In the genomic region with DNA sequence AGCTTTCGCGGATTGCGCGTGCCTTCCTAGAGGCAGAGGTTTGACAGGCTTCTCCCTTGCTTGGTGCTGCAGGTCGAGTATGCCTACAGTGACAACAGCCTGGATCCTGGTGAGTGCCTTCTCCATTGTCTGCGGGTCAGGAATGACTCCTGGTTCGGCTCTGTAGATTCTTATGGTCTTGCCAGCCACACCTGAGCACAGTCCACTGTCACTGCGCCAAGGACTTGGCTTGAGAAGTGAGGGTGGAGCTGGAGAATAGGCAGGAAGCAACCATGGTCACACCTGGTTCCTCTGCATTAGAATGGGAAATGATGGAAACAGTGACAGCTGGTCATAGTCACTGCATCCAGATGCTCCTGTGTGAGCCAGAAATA, we compare ENCODE assay signal across 8 mouse cellular contexts. TPM values are rescaled to one million over a fixed set of nuclear protein-coding genes. Genes with fewer than 3 reads are reported as not detected.
DNase-seq lines count a peak whose midpoint lies in the region; ATAC-seq and TF ChIP-seq lines count a peak whose summit lies in the region.

No protein-coding gene starts in this region.

- H3K36me3 ChIP-seq in heart, embryonic 12.5 days: peaks cover 59% of the 10 kb centered on the region
- peaks cover 2% of the 10 kb centered on the region for H3K36me3 ChIP-seq in embryonic facial prominence, embryonic 11.5 days (replicated peaks; ENCODE audit: control insufficient read depth, insufficient read depth, low read depth, low read length)
- peaks cover 2% of the 10 kb centered on the region; the same call in 1 of the 2 replicates for H3K36me3 ChIP-seq in kidney, adult 2 months (ENCODE audit: control insufficient read depth, insufficient read depth, low read length)
- peaks cover 13% of the 10 kb centered on the region for H3K36me3 ChIP-seq in midbrain, embryonic 11.5 days (ENCODE audit: control insufficient read depth, insufficient read depth, low read length)

- H3K4me3 ChIP-seq in heart, embryonic 12.5 days: peak overlapping the region; percentile 86
- peak overlapping the region; percentile 85 for H3K4me3 ChIP-seq in embryonic facial prominence, embryonic 11.5 days (ENCODE audit: low read depth, low read length)
- peak overlapping the region; percentile 75 for H3K4me3 ChIP-seq in kidney, adult 2 months (ENCODE audit: insufficient read depth, low read depth, low read length)
- H3K4me3 ChIP-seq in midbrain, embryonic 11.5 days (ENCODE audit: low read depth, low read length): peak overlapping the region; percentile 80

- no peak for ATAC-seq in heart, embryonic 12.5 days (ENCODE audit: insufficient number of reproducible peaks, low FRiP score)
- ATAC-seq in embryonic facial prominence, embryonic 11.5 days (replicated peaks; ENCODE audit: insufficient number of reproducible peaks, low FRiP score, low TSS enrichment, low read depth): no peak
- ATAC-seq in midbrain, embryonic 11.5 days (ENCODE audit: low FRiP score): no peak

- TF ChIP-seq CTCF in kidney, adult 2 months (conservative IDR thresholded peaks at IDR 0.05; ENCODE audit: insufficient read depth, insufficient read length, low read depth, low read length): no peak

- H3K4me2 ChIP-seq in heart, embryonic 12.5 days: peak overlapping the region; percentile 95
- H3K4me2 ChIP-seq in embryonic facial prominence, embryonic 11.5 days (ENCODE audit: low read depth, low read length): peak overlapping the region; percentile 92
- peak overlapping the region; percentile 95 for H3K4me2 ChIP-seq in midbrain, embryonic 11.5 days

- no peak for TF ChIP-seq POLR2A in kidney, adult 2 months (IDR thresholded peaks at IDR 0.05; ENCODE audit: low read depth, low read length)

- WGBS in heart, embryonic 12.5 days: 14% methylated on average over 8 of the region's 8 CpGs
- 10% methylated on average over 8 of the region's 8 CpGs for WGBS in embryonic facial prominence, embryonic 11.5 days
- 6% methylated on average over 8 of the region's 8 CpGs for WGBS in kidney, adult 2 months
- WGBS in midbrain, embryonic 11.5 days: 11% methylated on average over 8 of the region's 8 CpGs

- no peaks in the 10 kb centered on the region for H3K27me3 ChIP-seq in heart, embryonic 12.5 days (replicated peaks)
- H3K27me3 ChIP-seq in embryonic facial prominence, embryonic 11.5 days (ENCODE audit: control insufficient read depth, insufficient read depth, low read length): no peaks in the 10 kb centered on the region
- no peaks in the 10 kb centered on the region for H3K27me3 ChIP-seq in kidney, adult 2 months (replicated peaks; ENCODE audit: control insufficient read depth, insufficient read depth, low read length)
- no peaks in the 10 kb centered on the region for H3K27me3 ChIP-seq in midbrain, embryonic 11.5 days (ENCODE audit: control insufficient read depth, insufficient read depth, low read length)

- H3K27ac ChIP-seq in heart, embryonic 12.5 days (ENCODE audit: poor library complexity, severe bottlenecking): peak overlapping the region; percentile 73
- H3K27ac ChIP-seq in embryonic facial prominence, embryonic 11.5 days (replicated peaks; ENCODE audit: low read depth, low read length): peak overlapping the region; percentile 43; the same call in 1 of the 2 replicates
- H3K27ac ChIP-seq in kidney, adult 2 months (ENCODE audit: insufficient read depth, low read depth, low read length): peak overlapping the region; percentile 54
- H3K27ac ChIP-seq in midbrain, embryonic 11.5 days (ENCODE audit: low read depth, low read length): 0 out of 2 replicates have a peak overlapping the region, but pooled peaks have one; percentile 27

- peak overlapping the region; percentile 92 for H3K9ac ChIP-seq in heart, embryonic 12.5 days
- H3K9ac ChIP-seq in embryonic facial prominence, embryonic 11.5 days (replicated peaks; ENCODE audit: low read length): peak overlapping the region; percentile 80
- H3K9ac ChIP-seq in midbrain, embryonic 11.5 days (ENCODE audit: low read length): peak overlapping the region; percentile 81

- H3K4me1 ChIP-seq in heart, embryonic 12.5 days (replicated peaks): peaks cover 39% of the 10 kb centered on the region
- H3K4me1 ChIP-seq in embryonic facial prominence, embryonic 11.5 days (ENCODE audit: control insufficient read depth, insufficient read depth, low read length): peaks cover 5% of the 10 kb centered on the region; the same call in 1 of the 2 replicates
- H3K4me1 ChIP-seq in kidney, adult 2 months (ENCODE audit: control insufficient read depth, insufficient read depth, low read length): peaks cover 22% of the 10 kb centered on the region
- H3K4me1 ChIP-seq in midbrain, embryonic 11.5 days (ENCODE audit: control insufficient read depth, insufficient read depth, low read length): peaks cover 25% of the 10 kb centered on the region

- no peak for DNase-seq in heart, adult 9 months (ENCODE audit: low spot score in 2 of 2)
- no peak for DNase-seq in embryonic facial prominence, embryonic 11.5 days (ENCODE audit: low spot score)
- DNase-seq in kidney, adult 2 months: peak; percentile 77
- no peak for DNase-seq in midbrain, embryonic 11.5 days (ENCODE audit: low spot score, missing footprints)
- no peak for DNase-seq in adrenal gland, adult 8-10 months
- no peak for DNase-seq in gastrocnemius, adult 8-10 months (ENCODE audit: low spot score in 2 of 2)
- DNase-seq in urinary bladder, adult 18-20 months (ENCODE audit: low spot score in 2 of 2): no peak

- H3K9me3 ChIP-seq in heart, embryonic 12.5 days (replicated peaks): no peaks in the 10 kb centered on the region
- no peaks in the 10 kb centered on the region for H3K9me3 ChIP-seq in embryonic facial prominence, embryonic 11.5 days (replicated peaks; ENCODE audit: control insufficient read depth, low read length)
- H3K9me3 ChIP-seq in midbrain, embryonic 11.5 days (ENCODE audit: control insufficient read depth, low read length): no peaks in the 10 kb centered on the region

RNA-seq across cellular contexts. Expression of gene Mlx, which starts 0.6 kb away (rescaled TPM):
- polyA plus RNA-seq in heart, embryonic 12.5 days (2016; fragmentation: Nextera tagmentation; extraction: Ambion mirVana): 36.2 and 37.3 TPM in 2 replicates
- polyA plus RNA-seq in embryonic facial prominence, embryonic 11.5 days (2014; fragmentation: Nextera tagmentation; extraction: Ambion mirVana): 45.7 and 47.9 TPM in 2 replicates
- polyA plus RNA-seq in kidney, adult 2 months (2012; rRNA removed): 56.9 and 67.9 TPM in 2 replicates
- polyA plus RNA-seq in midbrain, embryonic 11.5 days (2014; fragmentation: Nextera tagmentation; extraction: Ambion mirVana): 38.0 and 47.0 TPM in 2 replicates
- 10 to 100 TPM; 38.1 to 69.0 (median 47.6) TPM for total RNA-seq in adrenal gland, adult 8-10 months (2022)
- 10 to 100 TPM in 2 of 4 experiments, 1 to 10 TPM in 2; 8.0 to 12.3 (median 9.4) TPM for total RNA-seq in gastrocnemius, adult 8-10 months (2022)

RNA-seq across cellular contexts. Expression of gene Coasy, which starts 5.3 kb away (rescaled TPM):
- polyA plus RNA-seq in heart, embryonic 12.5 days (2016; fragmentation: Nextera tagmentation; extraction: Ambion mirVana): 27.2 and 30.4 TPM in 2 replicates
- 44.9 and 58.1 TPM in 2 replicates for polyA plus RNA-seq in embryonic facial prominence, embryonic 11.5 days (2014; fragmentation: Nextera tagmentation; extraction: Ambion mirVana)
- 154 and 200 TPM in 2 replicates for polyA plus RNA-seq in kidney, adult 2 months (2012; rRNA removed)
- 53.2 and 53.3 TPM in 2 replicates for polyA plus RNA-seq in midbrain, embryonic 11.5 days (2014; fragmentation: Nextera tagmentation; extraction: Ambion mirVana)
- total RNA-seq in adrenal gland, adult 8-10 months (2022): 100 to 1,000 TPM in 2 of 4 experiments, 10 to 100 TPM in 2; 70.8 to 104 (median 89.9) TPM
- 10 to 100 TPM in 1 of 4 experiments, 1 to 10 TPM in 3; 7.2 to 11.0 (median 8.5) TPM for total RNA-seq in gastrocnemius, adult 8-10 months (2022)

RNA-seq across cellular contexts. Expression of gene Psmc3ip, which starts 7.6 kb away (rescaled TPM):
- polyA plus RNA-seq in heart, embryonic 12.5 days (2016; fragmentation: Nextera tagmentation; extraction: Ambion mirVana): 20.8 and 21.3 TPM in 2 replicates
- polyA plus RNA-seq in embryonic facial prominence, embryonic 11.5 days (2014; fragmentation: Nextera tagmentation; extraction: Ambion mirVana): 61.2 and 62.4 TPM in 2 replicates
- polyA plus RNA-seq in kidney, adult 2 months (2012; rRNA removed): 1.2 and 1.9 TPM in 2 replicates
- polyA plus RNA-seq in midbrain, embryonic 11.5 days (2014; fragmentation: Nextera tagmentation; extraction: Ambion mirVana): 57.0 and 64.8 TPM in 2 replicates
- 1 to 10 TPM; 3.6 to 5.9 (median 4.2) TPM for total RNA-seq in adrenal gland, adult 8-10 months (2022)
- 1 to 10 TPM; 1.3 to 1.5 (median 1.4) TPM for total RNA-seq in gastrocnemius, adult 8-10 months (2022)

RNA-seq across cellular contexts. Expression of gene Hsd17b1, which starts 9.5 kb away (rescaled TPM):
- polyA plus RNA-seq in heart, embryonic 12.5 days (2016; fragmentation: Nextera tagmentation; extraction: Ambion mirVana): not detected in 2 replicates
- polyA plus RNA-seq in embryonic facial prominence, embryonic 11.5 days (2014; fragmentation: Nextera tagmentation; extraction: Ambion mirVana): not detected in 2 replicates
- 0.44 and 0.83 TPM in 2 replicates for polyA plus RNA-seq in kidney, adult 2 months (2012; rRNA removed)
- polyA plus RNA-seq in midbrain, embryonic 11.5 days (2014; fragmentation: Nextera tagmentation; extraction: Ambion mirVana): 0.10 TPM in 1 of 2 replicates, not detected in the other
- total RNA-seq in adrenal gland, adult 8-10 months (2022): 1 to 10 TPM; 1.7 to 2.4 (median 2.0) TPM
- total RNA-seq in gastrocnemius, adult 8-10 months (2022): under 1 TPM in 1 of 4 experiments, not detected in 3; 0.21 TPM

RNA-seq across cellular contexts. Expression of gene Naglu, which starts 17.9 kb away (rescaled TPM):
- polyA plus RNA-seq in heart, embryonic 12.5 days (2016; fragmentation: Nextera tagmentation; extraction: Ambion mirVana): 17.5 and 18.1 TPM in 2 replicates
- polyA plus RNA-seq in embryonic facial prominence, embryonic 11.5 days (2014; fragmentation: Nextera tagmentation; extraction: Ambion mirVana): 3.5 and 5.9 TPM in 2 replicates
- 50.6 and 60.6 TPM in 2 replicates for polyA plus RNA-seq in kidney, adult 2 months (2012; rRNA removed)
- 6.0 and 6.9 TPM in 2 replicates for polyA plus RNA-seq in midbrain, embryonic 11.5 days (2014; fragmentation: Nextera tagmentation; extraction: Ambion mirVana)
- total RNA-seq in adrenal gland, adult 8-10 months (2022): 10 to 100 TPM; 45.3 to 51.8 (median 49.6) TPM
- 1 to 10 TPM; 2.9 to 4.8 (median 4.0) TPM for total RNA-seq in gastrocnemius, adult 8-10 months (2022)
